Mouse (Mus musculus): ENCODE results near the gene Cnppd1.

Gene Cnppd1

GRCm38 (mm10) chr1:75147411-75148135 is 5.1 kb upstream of the Cnppd1 start:
- DNase-seq (ENCODE audit: low spot score): no peak

- no peak for DNase-seq (ENCODE audit: low spot score)
Measured at GRCm38 (mm10) chr1:75145589-75145988, 3.1 kb upstream of the Cnppd1 start.

- peak; percentile 56 for DNase-seq (ENCODE audit: low spot score)
Measured at GRCm38 (mm10) chr1:75141486-75142190, 873 bp downstream of the Cnppd1 start.

DNA sequence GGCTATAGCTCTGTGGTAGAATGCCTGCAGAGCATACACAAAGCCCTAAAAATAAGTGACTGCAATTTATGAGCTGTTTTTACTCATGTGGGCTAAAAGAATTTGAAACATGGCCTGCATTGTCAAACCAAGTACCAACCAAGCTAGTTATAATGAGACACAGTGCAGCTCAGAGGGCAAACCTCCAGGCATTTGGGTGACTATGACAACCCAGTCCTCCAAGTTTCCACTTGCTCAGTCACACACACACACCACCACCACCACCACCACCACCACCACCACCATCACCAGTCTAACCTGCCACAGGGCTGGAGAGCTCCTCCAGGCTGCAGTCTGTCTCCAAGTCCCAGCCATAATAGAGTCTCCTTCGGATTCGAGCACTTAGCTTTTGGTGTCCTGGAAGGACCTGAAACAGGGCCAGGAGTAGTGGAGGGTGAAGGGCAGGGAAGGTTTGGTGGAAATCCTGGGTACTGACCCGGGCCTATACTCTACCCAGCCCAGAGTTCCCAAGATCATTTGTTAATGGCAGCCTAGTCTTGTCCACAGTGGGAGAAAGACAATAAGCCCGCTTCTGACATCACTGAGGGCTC is 1.8 kb downstream of the Cnppd1 start:
- DNase-seq (ENCODE audit: low spot score): no peak

DNA sequence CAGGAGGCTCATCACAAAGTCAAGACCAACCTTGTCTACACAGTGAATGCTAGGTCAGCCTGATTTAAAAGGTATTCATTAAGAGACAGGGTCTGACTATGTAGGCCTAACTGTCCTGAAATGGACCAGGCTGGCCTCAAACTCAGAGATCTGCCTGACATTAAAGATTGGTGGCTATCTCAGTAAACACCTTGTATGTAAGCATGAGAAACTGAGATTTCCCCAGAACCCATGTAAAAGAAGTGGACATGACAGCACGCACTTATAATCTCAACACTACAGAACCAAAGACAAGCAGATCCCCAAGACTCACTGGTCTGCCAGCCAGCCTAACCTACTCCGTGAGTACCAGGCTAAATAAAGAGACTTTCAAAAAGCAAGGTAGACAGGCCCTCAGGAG is 4.1 kb downstream of the Cnppd1 start:
- DNase-seq (ENCODE audit: low spot score): no peak

DNA sequence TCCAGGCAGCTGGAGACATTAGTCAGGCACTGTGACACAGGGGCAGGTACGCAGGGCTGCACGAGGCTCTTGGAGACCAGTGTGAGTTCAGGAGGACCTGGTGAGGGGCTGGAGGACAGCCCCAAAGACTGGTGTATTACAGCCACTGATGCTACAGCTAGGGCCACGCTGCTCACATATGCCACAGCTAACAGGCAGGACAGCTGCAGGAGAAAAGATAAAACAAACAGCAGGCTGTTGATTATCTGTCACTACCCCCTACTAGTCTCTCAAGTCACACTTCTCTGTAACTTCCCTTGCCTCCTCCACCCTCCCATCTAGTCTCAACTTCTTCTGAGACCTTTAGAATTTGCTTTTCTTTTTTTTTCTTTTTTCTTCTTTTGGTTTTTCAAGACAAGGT is 5.8 kb downstream of the Cnppd1 start:
- no peak for DNase-seq (ENCODE audit: low spot score)

DNA sequence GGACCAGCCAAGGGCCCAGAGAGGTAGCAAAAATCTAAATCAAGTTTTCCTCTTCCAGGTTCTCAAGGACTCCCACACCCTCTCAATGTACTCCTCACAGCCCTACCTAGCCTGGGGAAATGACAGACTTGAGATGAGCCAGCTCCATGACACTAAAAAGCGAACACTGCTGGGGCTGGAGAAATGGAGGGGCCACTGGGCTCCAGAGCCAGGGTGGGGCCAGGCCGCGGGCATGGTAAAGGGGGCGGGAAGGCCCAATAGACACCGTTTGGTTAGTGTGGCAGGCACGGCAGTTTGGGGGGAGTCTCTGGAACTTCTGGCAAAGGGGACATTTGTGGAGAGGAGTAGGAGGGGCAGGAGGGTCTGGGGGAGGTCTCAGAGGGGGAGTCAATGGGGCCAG is 6.2 kb downstream of the Cnppd1 start:
- no peak for DNase-seq (ENCODE audit: low spot score)

DNA sequence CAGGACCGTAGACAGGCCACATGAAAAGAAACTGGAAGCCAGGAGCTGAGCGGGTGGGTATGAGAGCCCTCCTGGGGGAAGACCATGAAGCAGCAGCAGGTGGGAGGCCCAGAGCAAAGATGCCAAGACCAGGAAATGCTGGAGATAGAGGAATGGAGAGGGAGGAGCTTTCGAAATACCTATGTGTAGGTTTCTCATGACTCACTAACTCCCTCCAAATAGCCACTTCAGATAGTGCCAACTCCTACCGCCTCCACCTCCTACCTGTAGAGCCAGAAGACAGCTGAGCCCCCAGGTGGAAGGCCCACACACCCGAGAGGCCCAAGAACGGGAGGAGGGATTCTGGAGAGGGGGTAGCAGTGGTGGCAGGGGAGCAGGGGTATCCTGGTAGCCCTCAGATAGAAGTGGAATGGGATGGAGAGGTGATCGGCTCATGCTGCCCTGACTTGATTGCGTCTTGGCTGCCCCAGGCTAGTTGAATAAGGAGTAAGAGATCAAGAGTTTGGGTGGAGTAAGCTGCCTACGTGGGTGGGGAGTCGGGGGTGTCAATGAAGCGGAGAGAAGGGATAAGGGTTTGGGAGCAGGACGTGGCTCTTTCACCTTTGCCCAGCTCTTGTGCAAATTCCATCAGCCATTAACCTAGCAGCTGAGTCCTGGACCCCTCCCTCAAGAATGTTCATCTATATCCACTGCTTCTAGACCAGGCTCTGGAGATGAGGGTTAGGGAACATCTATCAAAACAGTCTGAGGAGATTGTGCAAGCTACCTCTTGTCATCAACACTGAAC is 8.9 kb downstream of the Cnppd1 start, which contains the start of gene Slc23a3:
Gene Slc23a3 (minus strand): TSS at position 470 of the 787 bp plus-strand sequence.
- DNase-seq (ENCODE audit: low spot score): no peak

- no peak for DNase-seq (ENCODE audit: low spot score)
Measured at GRCm38 (mm10) chr1:75128641-75129040, 13.9 kb downstream of the Cnppd1 start.

DNA sequence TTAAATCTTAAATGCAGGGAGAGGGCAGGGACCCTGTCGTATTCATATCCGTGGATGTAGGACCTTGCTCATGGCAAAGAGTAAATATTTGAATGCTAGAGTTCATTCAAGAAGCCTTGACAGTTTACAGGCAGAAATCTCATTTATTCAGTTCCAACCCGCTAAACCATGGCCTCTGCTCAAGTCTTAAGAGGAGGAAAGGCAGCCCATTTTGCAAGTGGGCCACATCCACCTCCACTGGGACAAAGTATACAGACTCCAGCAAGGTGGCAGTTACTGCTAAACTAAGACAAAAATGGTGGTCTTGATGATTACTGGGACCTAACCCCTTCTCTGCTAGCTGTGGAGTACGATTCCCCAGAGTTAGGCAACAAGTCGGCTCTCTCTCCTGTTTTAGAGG is 17.1 kb downstream of the Cnppd1 start:
- DNase-seq (ENCODE audit: low spot score): no peak

- DNase-seq (ENCODE audit: low spot score): peak; percentile 98
Measured at GRCm38 (mm10) chr1:75124346-75125321, 17.9 kb downstream of the Cnppd1 start, which contains the start of gene Nhej1. Gene Nhej1 (minus strand): TSS chr1:75125200.

GRCm38 (mm10) chr1:75122211-75122610 is 20.3 kb downstream of the Cnppd1 start:
- peak; percentile 18 for DNase-seq (ENCODE audit: low spot score)

Data from retina, embryonic 14.5 days (tissue).